Mouse (Mus musculus): ENCODE measurements around the gene Gm10198. TPM values are rescaled to one million over a fixed set of nuclear protein-coding genes. Genes with fewer than 3 reads are reported as not detected.

Gene Gm10198
- polyA plus RNA-seq (2017; shearing (Covaris generic)) = not detected

DNA sequence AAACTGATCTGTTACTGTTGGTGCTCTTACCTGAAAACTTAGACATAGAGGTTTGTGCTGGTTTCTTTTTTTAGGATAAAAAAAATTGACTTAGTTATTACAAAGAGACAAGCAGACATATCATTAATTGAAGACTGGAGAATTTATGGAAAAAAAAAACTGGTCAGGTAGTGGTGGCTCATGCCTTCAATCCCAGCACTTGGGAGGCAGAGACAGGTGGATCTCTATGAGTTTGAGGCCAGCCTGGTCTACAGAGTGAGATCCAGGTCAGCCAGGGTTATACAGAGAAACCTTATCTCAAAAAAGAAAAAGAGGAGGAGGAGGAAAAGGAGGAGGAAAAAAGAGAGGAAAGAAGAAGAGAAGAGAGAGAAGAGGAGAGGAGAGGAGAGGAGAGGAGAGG is at the start of gene Gm10198:
Gm10198 (plus strand) TSS at position 301 of the 400 bp plus-strand sequence.

Other genes with a start within 250 kb of the Gm10198 start
- gene Gpbp1, start 102.7 kb upstream of the Gm10198 start, polyA plus RNA-seq (2017; shearing (Covaris generic)) = 100 to 1,000 TPM; 143 to 169 TPM
- not detected for gene Gm49496, start 42.8 kb upstream of the Gm10198 start, polyA plus RNA-seq (2017; shearing (Covaris generic))
- gene Mier3, start 88.2 kb downstream of the Gm10198 start, polyA plus RNA-seq (2017; shearing (Covaris generic)) = 10 to 100 TPM; 10.1 to 15.0 TPM
- 10 to 100 TPM; 19.7 to 21.4 TPM for gene Map3k1, start 216.2 kb downstream of the Gm10198 start, polyA plus RNA-seq (2017; shearing (Covaris generic))

All from inflammation-experienced regulatory T-cells (primary cell).